20 mouse cellular contexts compared by ENCODE assay signal in the genomic region with DNA sequence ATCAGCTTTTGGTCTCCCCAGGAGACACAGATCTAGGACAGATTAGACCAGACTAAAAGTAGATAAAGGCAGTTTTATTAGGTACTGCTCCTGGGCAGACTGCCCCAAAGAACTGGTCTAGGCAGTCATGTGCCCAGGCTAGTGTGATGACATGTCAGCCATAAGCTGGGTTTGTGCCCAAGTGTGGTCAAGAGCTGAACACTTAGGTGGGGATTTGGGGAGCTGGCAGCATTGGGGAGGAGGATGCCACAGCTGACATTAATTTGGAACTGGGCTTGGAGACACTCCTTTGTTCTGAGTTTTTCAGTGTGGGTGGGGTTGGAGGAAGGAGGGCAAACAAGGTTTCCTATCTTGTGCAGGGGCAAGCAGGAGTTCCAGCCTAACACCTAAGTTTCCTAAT. TPM values are rescaled to one million over a fixed set of nuclear protein-coding genes. Genes with fewer than 3 reads are reported as not detected.
DNase-seq lines count a peak whose midpoint lies in the region; ATAC-seq and TF ChIP-seq lines count a peak whose summit lies in the region.
"Had no signal": no experiment of that assay in that cellular context is flagged by ENCODE, and none has a peak within 500 bp of the region (broad histone marks: within the 10 kb centered on the region; RNA-seq: fewer than 3 reads in every experiment).

No protein-coding gene starts in this region.

- ATAC-seq in forebrain, postnatal 0 days: no peak
- ATAC-seq in intestine, embryonic 14.5 days (replicated peaks; ENCODE audit: low FRiP score, low TSS enrichment, low read depth): no peak
- ATAC-seq in intestine, postnatal 0 days: no peak
- ATAC-seq: forebrain, embryonic 14.5 days had no signal

- H3K9me3 ChIP-seq in forebrain, embryonic 10.5 days: peaks cover 4% of the 10 kb centered on the region; the same call in 1 of the 2 replicates
- 0 out of 2 replicates have a peak, but pooled peaks cover 4% of the 10 kb centered on the region for H3K9me3 ChIP-seq in forebrain, postnatal 0 days (ENCODE audit: low read length)
- no peaks in the 10 kb centered on the region for H3K9me3 ChIP-seq in intestine, embryonic 14.5 days (ENCODE audit: control insufficient read depth, low read length)
- H3K9me3 ChIP-seq in intestine, postnatal 0 days (ENCODE audit: control insufficient read depth): no peaks in the 10 kb centered on the region
- H3K9me3 ChIP-seq: embryonic facial prominence, embryonic 15.5 days; heart, embryonic 13.5 days; hindbrain, embryonic 15.5 days had no signal

- no peak overlapping the region for H3K27ac ChIP-seq in forebrain, embryonic 10.5 days
- H3K27ac ChIP-seq in forebrain, postnatal 0 days (ENCODE audit: low read depth, low read length): no peak overlapping the region
- H3K27ac ChIP-seq in intestine, embryonic 14.5 days (ENCODE audit: low read depth): no peak overlapping the region
- H3K27ac ChIP-seq in intestine, postnatal 0 days (ENCODE audit: low read depth, low read length): no peak overlapping the region
- H3K27ac ChIP-seq: embryonic facial prominence, embryonic 15.5 days; heart, embryonic 13.5 days; hindbrain, embryonic 15.5 days had no signal

- no peak for TF ChIP-seq CTCF in forebrain, postnatal 0 days (IDR thresholded peaks at IDR 0.05; ENCODE audit: low read depth)
- no peak for TF ChIP-seq CTCF in intestine, postnatal 0 days (IDR thresholded peaks at IDR 0.05; ENCODE audit: low read depth)

- no peaks in the 10 kb centered on the region for H3K27me3 ChIP-seq in forebrain, embryonic 10.5 days (ENCODE audit: poor library complexity, severe bottlenecking)
- no peaks in the 10 kb centered on the region for H3K27me3 ChIP-seq in forebrain, postnatal 0 days (ENCODE audit: insufficient read depth, low read length)
- no peaks in the 10 kb centered on the region for H3K27me3 ChIP-seq in intestine, embryonic 14.5 days (replicated peaks; ENCODE audit: control insufficient read depth, insufficient read depth, low read length)
- no peaks in the 10 kb centered on the region for H3K27me3 ChIP-seq in intestine, postnatal 0 days (replicated peaks; ENCODE audit: control insufficient read depth, insufficient read depth, low read length)
- H3K27me3 ChIP-seq: embryonic facial prominence, embryonic 15.5 days; heart, embryonic 13.5 days; hindbrain, embryonic 15.5 days had no signal

- peak; percentile 6 for DNase-seq in forebrain, embryonic 10.5 days (ENCODE audit: extremely low spot score, low spot score)
- DNase-seq in forebrain, postnatal 0 days: no peak
- peak; percentile 12 for DNase-seq in intestine, embryonic 14.5 days (ENCODE audit: low spot score)
- peak; percentile 76 for DNase-seq in urinary bladder, postnatal 14 days (ENCODE audit: low spot score)
- no peak for DNase-seq in urinary bladder, adult 2 months (ENCODE audit: low spot score)
- no peak for DNase-seq in left cerebral cortex, postnatal 25 days (ENCODE audit: low spot score in 2 of 2)
- DNase-seq in retina, postnatal 1 day: no peak
- DNase-seq: adrenal gland, adult 8-10 months; adrenal gland, postnatal 36 days; cerebellum, adult 2 months; cerebellum, postnatal 10 days; gastrocnemius, postnatal 36 days; heart, postnatal 36 days had no signal

- no peak overlapping the region for H3K4me3 ChIP-seq in forebrain, embryonic 10.5 days
- no peak overlapping the region for H3K4me3 ChIP-seq in forebrain, postnatal 0 days (ENCODE audit: low read depth, low read length)
- no peak overlapping the region for H3K4me3 ChIP-seq in intestine, embryonic 14.5 days (ENCODE audit: low read depth, low read length)
- H3K4me3 ChIP-seq in intestine, postnatal 0 days (ENCODE audit: low read depth, low read length): no peak overlapping the region
- H3K4me3 ChIP-seq: embryonic facial prominence, embryonic 15.5 days; erythroblast, embryonic 14.5 days; heart, embryonic 13.5 days; hindbrain, embryonic 15.5 days had no signal

- H3K4me1 ChIP-seq in forebrain, embryonic 10.5 days: no peaks in the 10 kb centered on the region
- H3K4me1 ChIP-seq in forebrain, postnatal 0 days (ENCODE audit: insufficient read depth): no peaks in the 10 kb centered on the region
- no peaks in the 10 kb centered on the region for H3K4me1 ChIP-seq in intestine, embryonic 14.5 days (replicated peaks; ENCODE audit: control insufficient read depth, insufficient read depth, low read length)
- H3K4me1 ChIP-seq in intestine, postnatal 0 days (replicated peaks; ENCODE audit: control insufficient read depth, insufficient read depth, low read length): no peaks in the 10 kb centered on the region
- H3K4me1 ChIP-seq: embryonic facial prominence, embryonic 15.5 days; heart, embryonic 13.5 days; hindbrain, embryonic 15.5 days had no signal

- no peaks in the 10 kb centered on the region for H3K36me3 ChIP-seq in forebrain, embryonic 10.5 days (replicated peaks)
- H3K36me3 ChIP-seq in forebrain, postnatal 0 days (ENCODE audit: insufficient read depth): no peaks in the 10 kb centered on the region
- H3K36me3 ChIP-seq in intestine, embryonic 14.5 days (ENCODE audit: control insufficient read depth, insufficient read depth, low read length): no peaks in the 10 kb centered on the region
- no peaks in the 10 kb centered on the region for H3K36me3 ChIP-seq in intestine, postnatal 0 days (ENCODE audit: control insufficient read depth, insufficient read depth)
- H3K36me3 ChIP-seq: embryonic facial prominence, embryonic 15.5 days; heart, embryonic 13.5 days; hindbrain, embryonic 15.5 days had no signal

- H3K4me2 ChIP-seq in forebrain, postnatal 0 days (ENCODE audit: low read depth): no peak overlapping the region
- H3K4me2 ChIP-seq in intestine, embryonic 14.5 days (ENCODE audit: low read length): no peak overlapping the region
- no peak overlapping the region for H3K4me2 ChIP-seq in intestine, postnatal 0 days (replicated peaks; ENCODE audit: low read depth)
- H3K4me2 ChIP-seq: embryonic facial prominence, embryonic 15.5 days; heart, embryonic 13.5 days; hindbrain, embryonic 15.5 days had no signal

- intact Hi-C loops in left cerebral cortex, postnatal 25 days (cut with DNase I): no loop called here

- H3K9ac ChIP-seq in forebrain, postnatal 0 days: no peak overlapping the region
- H3K9ac ChIP-seq in intestine, embryonic 14.5 days (ENCODE audit: low read length): no peak overlapping the region
- no peak overlapping the region for H3K9ac ChIP-seq in intestine, postnatal 0 days (ENCODE audit: low read depth, low read length)
- H3K9ac ChIP-seq: embryonic facial prominence, embryonic 15.5 days; heart, embryonic 13.5 days; hindbrain, embryonic 15.5 days had no signal

RNA-seq across cellular contexts. Expression of gene Degs2, which starts 43.9 kb away (rescaled TPM):
- polyA plus RNA-seq in forebrain, embryonic 10.5 days (2016; fragmentation: Nextera tagmentation; extraction: Ambion mirVana): 1.1 and 1.7 TPM in 2 replicates
- 0.15 TPM in 1 of 2 replicates, not detected in the other for total RNA-seq in forebrain, postnatal 0 days (2014; rRNA removed)
- polyA plus RNA-seq in forebrain, postnatal 0 days (2015; fragmentation: Nextera tagmentation; extraction: Ambion mirVana): 0.50 and 0.88 TPM in 2 replicates
- polyA plus RNA-seq in intestine, embryonic 14.5 days (2014; fragmentation: Nextera tagmentation; extraction: Ambion mirVana): 43.9 and 51.6 TPM in 2 replicates
- 264 and 273 TPM in 2 replicates for polyA plus RNA-seq in intestine, postnatal 0 days (2015; fragmentation: Nextera tagmentation; extraction: Ambion mirVana)
- polyA plus RNA-seq in urinary bladder, adult 2 months (2012; rRNA removed): 55.0 and 72.3 TPM in 2 replicates
- total RNA-seq in left cerebral cortex, postnatal 25 days (2021): 1 to 10 TPM; 4.0 to 4.2 TPM
- total RNA-seq: adrenal gland, adult 8-10 months; CH12.LX had no signal
- polyA plus RNA-seq: erythroblast, embryonic 14.5 days had no signal

RNA-seq across cellular contexts. Expression of gene Yy1, which starts 46.8 kb away (rescaled TPM):
- polyA plus RNA-seq in forebrain, embryonic 10.5 days (2016; fragmentation: Nextera tagmentation; extraction: Ambion mirVana): 15.1 and 15.4 TPM in 2 replicates
- total RNA-seq in forebrain, postnatal 0 days (2014; rRNA removed): 31.9 and 33.8 TPM in 2 replicates
- 7.4 and 8.8 TPM in 2 replicates for polyA plus RNA-seq in forebrain, postnatal 0 days (2015; fragmentation: Nextera tagmentation; extraction: Ambion mirVana)
- polyA plus RNA-seq in intestine, embryonic 14.5 days (2014; fragmentation: Nextera tagmentation; extraction: Ambion mirVana): 18.4 and 20.5 TPM in 2 replicates
- 10.3 and 10.9 TPM in 2 replicates for polyA plus RNA-seq in intestine, postnatal 0 days (2015; fragmentation: Nextera tagmentation; extraction: Ambion mirVana)
- 25.2 and 33.8 TPM in 2 replicates for polyA plus RNA-seq in urinary bladder, adult 2 months (2012; rRNA removed)
- 10 to 100 TPM; 46.9 to 49.8 TPM for total RNA-seq in left cerebral cortex, postnatal 25 days (2021)

Comparison
In these comparisons a context has a peak if more than half of its experiments do, and no peak if none do; other contexts are left out.
1. DNase-seq: peak in forebrain, embryonic 10.5 days (single experiment), intestine, embryonic 14.5 days (single experiment) and urinary bladder, postnatal 14 days (single experiment); none in forebrain, postnatal 0 days (single experiment), urinary bladder, adult 2 months (single experiment), left cerebral cortex, postnatal 25 days (0 of 2) and retina, postnatal 1 day (single experiment).
2. RNA of gene Degs2, which starts 43.9 kb away (polyA plus RNA-seq): 264 to 273 TPM in intestine, postnatal 0 days, 55.0 to 72.3 TPM in urinary bladder, adult 2 months and 43.9 to 51.6 TPM in intestine, embryonic 14.5 days; 1.1 to 1.7 TPM in forebrain, embryonic 10.5 days and 0.50 to 0.88 TPM in forebrain, postnatal 0 days; every median in the first group is over 10 times any median in the second.